Mouse (Mus musculus): ENCODE data around the gene Pde8a.

- TF ChIP-seq CTCF (IDR thresholded peaks at IDR 0.05; ENCODE audit: borderline replicate concordance, insufficient read depth, low read length) (no peak), POLR2A (IDR thresholded peaks at IDR 0.05; ENCODE audit: low read depth, low read length) (no peak)
These were observed 42.1 kb downstream of the Pde8a start for GRCm38 (mm10) chr7:81255456-81255855.
